Mouse (Mus musculus) C2C12 (cell line): Measurements from ENCODE around the gene Gm45062. TPM values are rescaled to one million over a fixed set of nuclear protein-coding genes. Genes with fewer than 3 reads are reported as not detected.

Source experiments
- H3K27me3 ChIP-seq: one replicate; pipeline ENCODE4 v1.6.1; 2011; ENCODE audit not compliant: control insufficient read depth, insufficient read depth, insufficient read length
- H3K36me3 ChIP-seq: one replicate; pipeline ENCODE4 v1.6.1; 2011; ENCODE audit not compliant: control insufficient read depth, insufficient read depth
- H3K4me3 ChIP-seq: one replicate; pipeline ENCODE4 v1.5.1; 2011; ENCODE audit warnings: mild to moderate bottlenecking, control low read depth; ENCODE audit not compliant: poor library complexity, insufficient read depth, severe bottlenecking
- H3K79me2 ChIP-seq: one replicate; pipeline ENCODE4 v1.6.1; 2011; ENCODE audit not compliant: control insufficient read depth, insufficient read depth
- H3K79me3 ChIP-seq: one replicate; pipeline ENCODE4 v1.6.1; 2011; ENCODE audit warnings: low read depth, control low read depth
- H3ac ChIP-seq: one replicate; pipeline ENCODE3; 2011; ENCODE audit warnings: low read depth; ENCODE audit not compliant: control insufficient read depth, insufficient read length
- CEBPB ChIP-seq: IDR thresholded peaks from one replicate; pipeline ENCODE4 v1.6.1; 2011; ENCODE audit warnings: low read depth, mild to moderate bottlenecking, control low read depth, moderate library complexity
- CTCF ChIP-seq: IDR thresholded peaks from one replicate; pipeline ENCODE4 v1.5.1; 2011; ENCODE audit not compliant: control insufficient read depth, insufficient read depth, insufficient read length
- FOSL1 ChIP-seq: IDR thresholded peaks from one replicate; pipeline ENCODE4 v1.8.0; 2011; ENCODE audit warnings: mild to moderate bottlenecking, low read length; ENCODE audit not compliant: poor library complexity, insufficient read depth, severe bottlenecking
- MAX ChIP-seq: IDR thresholded peaks from one replicate; pipeline ENCODE4 v1.6.1; 2011; ENCODE audit warnings: mild to moderate bottlenecking, control low read depth
- MYOD1 ChIP-seq: IDR thresholded peaks from one replicate; pipeline ENCODE4 v1.6.1; 2011; ENCODE audit warnings: low read depth; ENCODE audit not compliant: control insufficient read depth, insufficient read length
- MYOG ChIP-seq: IDR thresholded peaks from one replicate; pipeline ENCODE4 v1.6.1; 2011; ENCODE audit not compliant: control insufficient read depth, insufficient read length; ENCODE audit errors: extremely low read depth
- USF1 ChIP-seq: IDR thresholded peaks from one replicate; pipeline ENCODE4 v1.6.1; 2011; ENCODE audit warnings: low read depth, mild to moderate bottlenecking, control low read depth, moderate library complexity
- polyA plus RNA-seq: library from polyadenylated mRNA; unstranded; fragments of >200 nt; fragmentation: generic; extraction: Trizol; gene quantifications from one replicate; pipeline ENCODE4 v1.2.1, GENCODE M21; 2012; ENCODE audit warnings: missing spikeins

Gene Gm45062
- polyA plus RNA-seq, 1 experiment = 0.33 TPM

DNA sequence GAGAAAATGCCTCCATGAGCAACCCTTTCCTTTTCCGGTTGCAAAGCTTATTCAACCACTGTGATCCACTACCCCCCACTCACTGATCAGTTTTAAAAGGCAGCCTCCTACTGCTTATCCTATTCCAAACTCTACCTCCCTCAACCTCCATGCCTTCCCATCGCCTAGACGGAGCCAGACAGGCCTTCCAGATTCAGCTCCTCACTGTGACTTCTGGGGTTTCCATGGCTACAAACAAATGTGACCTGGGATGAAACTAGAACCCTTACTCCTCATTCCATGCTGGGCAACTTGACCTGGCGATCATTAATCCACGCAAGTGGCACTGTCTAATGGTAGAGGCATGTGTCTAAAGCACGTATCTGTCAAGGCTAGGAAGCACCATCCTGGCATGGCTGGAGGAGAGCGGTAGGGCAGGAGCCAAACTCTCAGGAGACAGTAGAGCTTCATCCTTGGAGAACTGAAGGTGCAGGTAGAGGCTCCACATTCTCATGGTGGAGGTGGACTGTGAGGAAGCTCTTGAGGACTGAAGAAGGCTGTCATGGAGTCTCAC is 369.5 kb downstream of the Gm45062 start:
- no peaks in the 10 kb centered on the region for H3K79me2 ChIP-seq
- TF ChIP-seq USF1 = no peak
- H3ac ChIP-seq = no peak overlapping the region
- no peaks in the 10 kb centered on the region for H3K36me3 ChIP-seq
- H3K4me3 ChIP-seq = no peak overlapping the region
- H3K79me3 ChIP-seq = no peaks in the 10 kb centered on the region
- H3K27me3 ChIP-seq = no peaks in the 10 kb centered on the region

GRCm38 (mm10) chr6:8630531-8630930 is 371.3 kb downstream of the Gm45062 start:
- Histone ChIP-seq H3K36me3 (no peaks in the 10 kb centered on the region), H3ac (no peak overlapping the region), H3K79me3 (no peaks in the 10 kb centered on the region), H3K4me3 (no peak overlapping the region), H3K27me3 (no peaks in the 10 kb centered on the region), H3K79me2 (no peaks in the 10 kb centered on the region)
- no peak for TF ChIP-seq USF1
- TF ChIP-seq CTCF = no peak
- no peak for TF ChIP-seq CEBPB
- TF ChIP-seq MYOG = no peak
- no peak for TF ChIP-seq FOSL1
- no peak for TF ChIP-seq MAX
- no peak for TF ChIP-seq MYOD1

DNA sequence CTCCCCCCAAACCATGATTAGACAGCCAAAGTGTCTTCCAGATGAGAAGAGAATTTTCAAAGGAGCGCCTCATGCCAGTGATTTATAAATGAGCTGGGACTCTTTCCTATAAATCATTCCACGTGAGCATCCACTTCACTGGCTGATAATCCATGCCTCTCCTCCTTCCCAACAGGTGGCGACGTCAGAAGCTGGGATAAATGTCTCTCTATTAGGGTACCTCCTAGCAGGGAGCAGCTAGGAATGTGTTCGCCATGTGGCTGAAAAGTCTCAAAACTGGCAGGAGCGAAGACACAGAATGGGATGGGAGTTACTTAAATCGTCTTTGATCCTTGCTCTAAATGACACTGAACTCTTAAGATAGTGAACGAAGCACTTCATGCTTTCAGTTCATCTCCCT is 372.1 kb downstream of the Gm45062 start:
- Histone ChIP-seq H3ac (no peak overlapping the region), H3K27me3 (no peaks in the 10 kb centered on the region), H3K36me3 (no peaks in the 10 kb centered on the region), H3K4me3 (no peak overlapping the region), H3K79me3 (no peaks in the 10 kb centered on the region), H3K79me2 (no peaks in the 10 kb centered on the region)
- no peak for TF ChIP-seq MYOG
- no peak for TF ChIP-seq USF1
- no peak for TF ChIP-seq MYOD1
- no peak for TF ChIP-seq CEBPB
- no peak for TF ChIP-seq CTCF
- no peak for TF ChIP-seq FOSL1
- TF ChIP-seq MAX = no peak

DNA sequence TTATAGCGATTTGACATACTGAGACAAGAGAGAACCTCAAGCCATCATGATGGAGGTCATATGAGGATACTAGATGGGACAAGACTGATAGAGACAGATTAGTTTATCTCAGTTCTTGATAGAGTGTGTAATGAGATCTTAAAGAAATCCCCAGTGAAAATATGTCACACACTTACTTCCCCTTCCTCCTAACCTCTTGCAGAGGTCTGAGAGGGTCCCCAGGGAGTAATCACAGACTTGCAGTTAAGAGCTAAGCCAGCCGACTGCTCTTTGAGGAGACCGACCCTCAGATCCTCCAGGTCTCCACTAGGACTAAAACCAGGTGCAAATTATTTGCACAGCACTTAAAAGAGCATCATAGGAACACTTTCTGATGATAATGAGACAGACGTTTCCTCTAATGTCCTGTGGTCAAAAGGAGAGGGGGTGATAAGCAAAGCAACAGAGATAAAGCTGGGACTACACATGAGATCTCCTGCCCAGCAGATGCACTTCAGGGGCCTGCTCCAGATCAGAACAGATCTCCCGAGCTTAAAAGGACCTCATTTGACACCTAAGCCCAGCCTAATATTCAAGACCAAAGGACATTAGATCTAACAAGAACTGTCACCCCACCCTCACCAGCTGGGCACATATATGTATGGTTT is 372.9 kb downstream of the Gm45062 start:
- Histone ChIP-seq H3K79me2 (no peaks in the 10 kb centered on the region), H3K4me3 (no peak overlapping the region), H3ac (no peak overlapping the region), H3K27me3 (no peaks in the 10 kb centered on the region), H3K36me3 (no peaks in the 10 kb centered on the region), H3K79me3 (no peaks in the 10 kb centered on the region)
- TF ChIP-seq USF1 (no peak), CEBPB (no peak), FOSL1 (no peak), MYOG (no peak), MYOD1 (no peak), MAX (no peak)

DNA sequence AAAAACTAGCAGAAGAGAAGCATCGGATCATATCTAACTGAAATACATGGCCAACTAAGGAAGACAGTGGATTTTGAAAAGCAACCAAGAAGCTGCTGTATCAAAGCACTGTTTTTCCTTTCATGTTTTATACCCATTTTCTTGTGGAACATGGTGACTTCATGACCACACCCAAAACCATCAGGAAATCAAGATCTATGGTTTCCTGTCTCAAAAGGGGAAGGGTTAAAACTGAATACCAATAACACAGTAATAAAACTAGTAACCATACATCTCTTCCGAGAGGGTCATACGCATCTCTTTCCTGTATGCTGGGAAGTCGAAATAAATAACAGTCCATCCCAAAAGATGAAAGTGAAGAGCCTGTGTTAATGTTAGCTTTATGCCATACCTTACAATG is 373.5 kb downstream of the Gm45062 start:
- no peaks in the 10 kb centered on the region for H3K27me3 ChIP-seq
- no peak overlapping the region for H3K4me3 ChIP-seq
- no peaks in the 10 kb centered on the region for H3K79me3 ChIP-seq
- no peak overlapping the region for H3ac ChIP-seq
- no peaks in the 10 kb centered on the region for H3K79me2 ChIP-seq
- TF ChIP-seq FOSL1 = no peak
- no peak for TF ChIP-seq MAX
- TF ChIP-seq USF1 = no peak
- TF ChIP-seq MYOD1 = no peak
- no peak for TF ChIP-seq CEBPB
- no peaks in the 10 kb centered on the region for H3K36me3 ChIP-seq

DNA sequence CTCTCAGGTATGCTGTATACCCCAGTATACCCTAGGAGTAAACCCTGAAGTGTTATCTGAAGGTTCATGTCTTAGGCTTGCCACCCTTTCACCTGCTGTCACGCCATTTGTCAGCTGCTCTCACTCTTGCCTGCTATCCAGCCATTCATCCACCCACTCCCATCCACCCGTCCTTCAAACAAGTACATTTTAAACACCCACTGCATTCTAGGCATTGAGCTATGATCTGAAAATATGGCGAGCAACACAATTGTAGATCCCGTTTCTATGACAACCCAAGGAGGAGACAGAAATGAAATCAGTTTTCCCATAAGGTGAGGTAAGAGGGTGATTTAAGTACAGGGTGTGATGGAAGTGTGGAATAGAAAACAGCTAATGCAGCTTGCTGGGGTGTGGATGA is 378.9 kb downstream of the Gm45062 start:
- H3K36me3 ChIP-seq = no peaks in the 10 kb centered on the region
- H3K4me3 ChIP-seq = no peak overlapping the region
- no peaks in the 10 kb centered on the region for H3K79me3 ChIP-seq
- no peak overlapping the region for H3ac ChIP-seq
- TF ChIP-seq USF1 (no peak), FOSL1 (no peak), CTCF (no peak), CEBPB (no peak), MYOD1 (no peak), MAX (no peak), MYOG (no peak)
- H3K79me2 ChIP-seq = no peaks in the 10 kb centered on the region
- H3K27me3 ChIP-seq = no peaks in the 10 kb centered on the region
